Mouse (Mus musculus) left cerebral cortex, postnatal 25 days (tissue): Measurements from ENCODE around the gene Ccdc34. TPM values are rescaled to one million over a fixed set of nuclear protein-coding genes. Genes with fewer than 3 reads are reported as not detected.
"Not testable (repeated sequence)": the region's sequence is repeated elsewhere in the genome, so short reads cannot be mapped to it uniquely, and the experiment has no call there.

Experiments
- DNase-seq, 2 experiments: peaks; one replicate each; pipeline ENCODE4 v3.0.0; 2022; ENCODE audit warnings: low spot score in 2 of 2, mixed read lengths in 1 of 2
- intact Hi-C: fragments of 180-260 bp; cut with DNase I; formaldehyde crosslinking; loops from one replicate; pipeline ENCODE4 v1.15.1; 2025
- total RNA-seq, 2 experiments: library from RNA; stranded (reverse); gene quantifications; 2 replicates each; pipeline ENCODE4 v1.2.3; 2021

Ccdc34 gene
- total RNA-seq, 2 experiments from 2014 or later = 13.2 to 14.2 TPM

- DNase-seq = no peak
- intact Hi-C loops = no loop called here
These were observed 55.4 kb downstream of the Ccdc34 start for GRCm38 (mm10) chr2:110073023-110073422.

GRCm38 (mm10) chr2:110074646-110075452 lies 57.2 kb downstream of the Ccdc34 start:
- intact Hi-C loops = no loop called here
- DNase-seq = no peak

GRCm38 (mm10) chr2:110077240-110077639 lies 59.6 kb downstream of the Ccdc34 start:
- intact Hi-C loops = no loop called here
- DNase-seq = no peak

GRCm38 (mm10) chr2:110077655-110078054 lies 60.0 kb downstream of the Ccdc34 start:
- no peak for DNase-seq
- intact Hi-C loops = no loop called here

GRCm38 (mm10) chr2:110080532-110080931 lies 62.9 kb downstream of the Ccdc34 start:
- DNase-seq = no peak
- intact Hi-C loops = no loop called here

- intact Hi-C loops = no loop called here
- DNase-seq = no peak
These were observed 65.4 kb downstream of the Ccdc34 start for GRCm38 (mm10) chr2:110082975-110083374.

GRCm38 (mm10) chr2:110085701-110086143 lies 68.1 kb downstream of the Ccdc34 start:
- DNase-seq = no peak
- intact Hi-C loops = no loop called here

- DNase-seq = no peak
- intact Hi-C loops = no loop called here
These were observed 96.5 kb downstream of the Ccdc34 start for GRCm38 (mm10) chr2:110114133-110114532.

GRCm38 (mm10) chr2:110129396-110129795 lies 111.8 kb downstream of the Ccdc34 start:
- no peak for DNase-seq
- intact Hi-C loops = no loop called here

- intact Hi-C loops = no loop called here
- DNase-seq = no peak
These were observed 114.0 kb downstream of the Ccdc34 start for GRCm38 (mm10) chr2:110131573-110131972.

- intact Hi-C loops = no loop called here
- no peak for DNase-seq
These were observed 115.9 kb downstream of the Ccdc34 start for GRCm38 (mm10) chr2:110133356-110134115.

GRCm38 (mm10) chr2:110134765-110135594 lies 117.4 kb downstream of the Ccdc34 start:
- intact Hi-C loops = no loop called here
- peak; percentile 12 to 59 for DNase-seq

GRCm38 (mm10) chr2:110137291-110137690 lies 119.7 kb downstream of the Ccdc34 start:
- intact Hi-C loops = no loop called here
- DNase-seq = no peak

- intact Hi-C loops = no loop called here
- no peak for DNase-seq
These were observed 120.5 kb downstream of the Ccdc34 start for GRCm38 (mm10) chr2:110138096-110138495.

GRCm38 (mm10) chr2:110147980-110148379 lies 130.4 kb downstream of the Ccdc34 start:
- DNase-seq = peak in 1 of 2 experiments; percentile 5
- intact Hi-C loops = not testable (repeated sequence)

GRCm38 (mm10) chr2:110149246-110149645 lies 131.6 kb downstream of the Ccdc34 start:
- intact Hi-C loops = no loop called here
- DNase-seq = no peak

- intact Hi-C loops = no loop called here
- DNase-seq = no peak
These were observed 138.7 kb downstream of the Ccdc34 start for GRCm38 (mm10) chr2:110156321-110156720.

- DNase-seq = no peak
- intact Hi-C loops = no loop called here
These were observed 147.4 kb downstream of the Ccdc34 start for GRCm38 (mm10) chr2:110165003-110165402.

- intact Hi-C loops = no loop called here
- DNase-seq = no peak
These were observed 150.1 kb downstream of the Ccdc34 start for GRCm38 (mm10) chr2:110167694-110168093.

- no peak for DNase-seq
- intact Hi-C loops = no loop called here
These were observed 150.7 kb downstream of the Ccdc34 start for GRCm38 (mm10) chr2:110168361-110168760.
